Mouse (Mus musculus): ENCODE results near the gene Acot1. TPM values are rescaled to one million over a fixed set of nuclear protein-coding genes. Genes with fewer than 3 reads are reported as not detected.
"Not testable (repeated sequence)": the region's sequence is repeated elsewhere in the genome, so short reads cannot be mapped to it uniquely, and the experiment has no call there.

The Acot1 gene
- polyA plus RNA-seq, 1 experiment from 2014 or later = 48.4 TPM

DNA sequence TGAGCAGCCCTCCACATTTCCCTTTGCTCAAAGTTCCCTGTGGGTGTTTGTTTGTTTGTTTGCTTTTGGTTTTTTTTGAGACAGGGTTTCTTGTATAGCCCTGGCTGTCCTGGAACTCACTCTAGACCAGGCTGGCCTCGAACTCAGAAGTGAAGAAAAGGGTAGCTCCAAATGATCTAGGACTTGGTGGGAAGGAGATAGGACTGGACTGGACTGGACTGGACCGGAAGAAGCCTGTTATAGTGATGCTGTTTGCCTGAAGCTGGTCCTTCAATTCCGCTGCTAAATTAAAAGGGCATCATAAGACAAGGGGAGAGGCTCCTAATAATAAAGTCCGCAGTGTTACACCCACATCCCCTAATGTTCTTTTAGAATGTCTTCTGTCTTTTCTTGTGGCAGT is 20.8 kb upstream of the Acot1 start:
- H3K36me3 ChIP-seq (ENCODE audit: control insufficient read depth, insufficient read depth, low read length) = peaks cover 4% of the 10 kb centered on the region; the same call in 1 of the 2 replicates
- H3K4me3 ChIP-seq (replicated peaks; ENCODE audit: low read length) = peak overlapping the region; percentile 69
- H3K9me3 ChIP-seq (replicated peaks; ENCODE audit: control insufficient read depth, low read length) = no peaks in the 10 kb centered on the region; the same call in 1 of the 2 replicates
- peak overlapping the region; percentile 97; the same call in 1 of the 2 replicates for H3K27ac ChIP-seq (ENCODE audit: low read length)
- 60% methylated on average over 4 of the region's 4 CpGs for WGBS
- peak overlapping the region; percentile 52 for H3K4me2 ChIP-seq (ENCODE audit: low read depth, low read length)
- H3K4me1 ChIP-seq (ENCODE audit: control insufficient read depth, insufficient read depth, low read length) = peaks cover 3% of the 10 kb centered on the region; the same call in 1 of the 2 replicates
- H3K9ac ChIP-seq (ENCODE audit: low read length) = peak overlapping the region; percentile 88
- no peaks in the 10 kb centered on the region for H3K27me3 ChIP-seq (ENCODE audit: control insufficient read depth, insufficient read depth, low read length)
- peak; percentile 8; the same call in 1 of the 2 replicates for ATAC-seq (ENCODE audit: insufficient read depth, low FRiP score)

GRCm38 (mm10) chr12:83989378-83989777 is 19.9 kb upstream of the Acot1 start:
- no peak for ATAC-seq (ENCODE audit: insufficient read depth, low FRiP score)
- no peak overlapping the region for H3K9ac ChIP-seq (ENCODE audit: low read length)
- WGBS = 91% methylated on average over 4 of the region's 4 CpGs
- H3K27ac ChIP-seq (ENCODE audit: low read length) = no peak overlapping the region
- no peaks in the 10 kb centered on the region; the same call in 1 of the 2 replicates for H3K9me3 ChIP-seq (replicated peaks; ENCODE audit: control insufficient read depth, low read length)
- H3K4me2 ChIP-seq (ENCODE audit: low read depth, low read length) = no peak overlapping the region
- H3K36me3 ChIP-seq (ENCODE audit: control insufficient read depth, insufficient read depth, low read length) = peaks cover 4% of the 10 kb centered on the region; the same call in 1 of the 2 replicates
- peaks cover 3% of the 10 kb centered on the region; the same call in 1 of the 2 replicates for H3K4me1 ChIP-seq (ENCODE audit: control insufficient read depth, insufficient read depth, low read length)
- no peaks in the 10 kb centered on the region for H3K27me3 ChIP-seq (ENCODE audit: control insufficient read depth, insufficient read depth, low read length)
- H3K4me3 ChIP-seq (replicated peaks; ENCODE audit: low read length) = no peak overlapping the region

- no peak overlapping the region for H3K9ac ChIP-seq (ENCODE audit: low read length)
- 47% methylated on average over 2 of the region's 2 CpGs for WGBS
- no peak overlapping the region for H3K27ac ChIP-seq (ENCODE audit: low read length)
- no peaks in the 10 kb centered on the region for H3K9me3 ChIP-seq (replicated peaks; ENCODE audit: control insufficient read depth, low read length)
- ATAC-seq (ENCODE audit: insufficient read depth, low FRiP score) = no peak
- no peaks in the 10 kb centered on the region for H3K27me3 ChIP-seq (ENCODE audit: control insufficient read depth, insufficient read depth, low read length)
- H3K4me3 ChIP-seq (replicated peaks; ENCODE audit: low read length) = no peak overlapping the region
- H3K36me3 ChIP-seq (ENCODE audit: control insufficient read depth, insufficient read depth, low read length) = peaks cover 4% of the 10 kb centered on the region; the same call in 1 of the 2 replicates
- H3K4me2 ChIP-seq (ENCODE audit: low read depth, low read length) = no peak overlapping the region
- peaks cover 6% of the 10 kb centered on the region for H3K4me1 ChIP-seq (ENCODE audit: control insufficient read depth, insufficient read depth, low read length)
Measured at GRCm38 (mm10) chr12:83997221-83997620, 12.1 kb upstream of the Acot1 start.

DNA sequence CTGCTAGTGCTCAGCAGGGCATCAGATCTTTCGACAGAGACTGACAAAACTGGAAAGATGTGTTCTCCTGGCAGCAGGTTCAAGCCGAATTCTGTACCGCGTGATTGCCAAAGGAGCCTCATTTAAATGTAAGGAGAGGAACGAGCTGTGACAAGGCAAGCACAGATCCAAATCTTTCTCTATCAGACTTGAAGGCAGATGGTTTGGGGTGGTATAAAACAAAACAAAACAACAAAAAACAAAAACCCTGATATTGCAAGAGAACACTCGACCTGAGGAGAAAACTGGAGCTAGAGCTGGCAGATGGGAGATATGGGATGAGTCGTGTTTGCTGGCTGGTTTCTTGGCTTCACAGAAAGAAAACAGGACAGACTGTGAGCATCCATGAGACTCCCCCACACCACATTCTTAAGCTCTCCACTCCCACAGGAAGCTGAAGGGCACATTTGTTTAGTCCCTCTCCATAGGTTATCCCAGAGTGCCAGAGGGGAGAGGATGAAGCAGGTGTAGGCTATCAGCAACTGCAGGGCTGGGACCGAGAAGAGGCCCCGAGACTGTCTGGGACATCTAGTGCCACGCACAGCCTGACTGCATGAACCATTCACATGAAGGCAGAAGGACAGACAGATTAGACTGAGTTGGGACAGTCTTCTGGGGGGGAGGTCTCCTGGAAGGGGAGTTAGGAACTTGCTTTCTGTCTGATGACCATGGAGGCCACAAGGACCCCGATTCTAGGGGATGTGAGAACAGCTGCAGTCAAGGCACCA is 10.8 kb upstream of the Acot1 start:
- H3K4me2 ChIP-seq (ENCODE audit: low read depth, low read length) = no peak overlapping the region
- peak overlapping the region; percentile 27; the same call in 1 of the 2 replicates for H3K27ac ChIP-seq (ENCODE audit: low read length)
- no peak overlapping the region for H3K4me3 ChIP-seq (replicated peaks; ENCODE audit: low read length)
- H3K27me3 ChIP-seq (ENCODE audit: control insufficient read depth, insufficient read depth, low read length) = no peaks in the 10 kb centered on the region
- 42% methylated on average over 11 of the region's 11 CpGs for WGBS
- ATAC-seq (ENCODE audit: insufficient read depth, low FRiP score) = no peak
- no peak overlapping the region for H3K9ac ChIP-seq (ENCODE audit: low read length)
- H3K4me1 ChIP-seq (ENCODE audit: control insufficient read depth, insufficient read depth, low read length) = peaks cover 6% of the 10 kb centered on the region
- H3K9me3 ChIP-seq (replicated peaks; ENCODE audit: control insufficient read depth, low read length) = no peaks in the 10 kb centered on the region
- no peaks in the 10 kb centered on the region for H3K36me3 ChIP-seq (ENCODE audit: control insufficient read depth, insufficient read depth, low read length)

- H3K36me3 ChIP-seq (ENCODE audit: control insufficient read depth, insufficient read depth, low read length); H3K9me3 ChIP-seq (replicated peaks; ENCODE audit: control insufficient read depth, low read length); H3K27me3 ChIP-seq (ENCODE audit: control insufficient read depth, insufficient read depth, low read length); H3K4me1 ChIP-seq (ENCODE audit: control insufficient read depth, insufficient read depth, low read length); H3K9ac ChIP-seq (ENCODE audit: low read length); H3K4me3 ChIP-seq (replicated peaks; ENCODE audit: low read length); H3K4me2 ChIP-seq (ENCODE audit: low read depth, low read length): not testable (repeated sequence)
- H3K27ac ChIP-seq (ENCODE audit: low read length) = peak overlapping the region; percentile 52; the same call in 1 of the 2 replicates
- WGBS = 36% methylated on average over 8 of the region's 8 CpGs
- ATAC-seq (ENCODE audit: insufficient read depth, low FRiP score) = peak; percentile 87
Measured at GRCm38 (mm10) chr12:83999237-83999636, 10.1 kb upstream of the Acot1 start.

GRCm38 (mm10) chr12:84000418-84000817 is 8.9 kb upstream of the Acot1 start:
- Histone ChIP-seq H3K27ac (ENCODE audit: low read length) (no peak overlapping the region), H3K9me3 (replicated peaks; ENCODE audit: control insufficient read depth, low read length) (no peaks in the 10 kb centered on the region), H3K4me3 (replicated peaks; ENCODE audit: low read length) (no peak overlapping the region), H3K27me3 (ENCODE audit: control insufficient read depth, insufficient read depth, low read length) (no peaks in the 10 kb centered on the region), H3K4me1 (ENCODE audit: control insufficient read depth, insufficient read depth, low read length) (peaks cover 6% of the 10 kb centered on the region), H3K9ac (ENCODE audit: low read length) (no peak overlapping the region), H3K4me2 (ENCODE audit: low read depth, low read length) (no peak overlapping the region), H3K36me3 (ENCODE audit: control insufficient read depth, insufficient read depth, low read length) (no peaks in the 10 kb centered on the region)
- no peak for ATAC-seq (ENCODE audit: insufficient read depth, low FRiP score)
- WGBS = 61% methylated on average over 3 of the region's 3 CpGs

DNA sequence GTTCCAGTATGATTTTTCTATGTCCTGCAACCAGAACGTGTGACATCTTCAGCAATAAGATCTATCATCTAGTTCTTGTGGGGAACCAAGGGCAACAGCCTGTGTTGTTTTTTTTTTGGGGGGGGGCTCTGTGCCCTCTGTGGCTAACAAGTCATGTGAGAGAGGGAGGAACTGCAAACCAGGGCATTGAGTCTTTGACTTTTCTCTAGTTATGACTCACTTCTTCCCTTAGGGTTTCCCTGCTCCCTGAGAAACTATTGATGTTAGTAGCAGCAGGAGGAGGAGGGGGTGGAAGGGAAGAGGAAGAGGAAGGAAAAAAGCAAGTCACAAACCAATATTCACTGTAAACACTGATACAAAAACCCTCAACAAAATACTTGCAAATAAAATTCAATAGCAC is 5.4 kb upstream of the Acot1 start:
- no peak overlapping the region for H3K27ac ChIP-seq (ENCODE audit: low read length)
- peaks cover 3% of the 10 kb centered on the region; the same call in 1 of the 2 replicates for H3K4me1 ChIP-seq (ENCODE audit: control insufficient read depth, insufficient read depth, low read length)
- no peaks in the 10 kb centered on the region for H3K36me3 ChIP-seq (ENCODE audit: control insufficient read depth, insufficient read depth, low read length)
- no peak for ATAC-seq (ENCODE audit: insufficient read depth, low FRiP score)
- no peak overlapping the region for H3K9ac ChIP-seq (ENCODE audit: low read length)
- WGBS = 82% methylated on average over 1 of the region's 1 CpGs
- no peak overlapping the region for H3K4me2 ChIP-seq (ENCODE audit: low read depth, low read length)
- H3K4me3 ChIP-seq (replicated peaks; ENCODE audit: low read length) = no peak overlapping the region
- H3K9me3 ChIP-seq (replicated peaks; ENCODE audit: control insufficient read depth, low read length) = no peaks in the 10 kb centered on the region
- H3K27me3 ChIP-seq (ENCODE audit: control insufficient read depth, insufficient read depth, low read length) = no peaks in the 10 kb centered on the region

- WGBS = 90% methylated on average over 10 of the region's 12 CpGs
- no peak for ATAC-seq (ENCODE audit: insufficient read depth, low FRiP score)
- no peaks in the 10 kb centered on the region for H3K4me1 ChIP-seq (ENCODE audit: control insufficient read depth, insufficient read depth, low read length)
- no peaks in the 10 kb centered on the region for H3K27me3 ChIP-seq (ENCODE audit: control insufficient read depth, insufficient read depth, low read length)
- no peaks in the 10 kb centered on the region for H3K36me3 ChIP-seq (ENCODE audit: control insufficient read depth, insufficient read depth, low read length)
- no peaks in the 10 kb centered on the region for H3K9me3 ChIP-seq (replicated peaks; ENCODE audit: control insufficient read depth, low read length)
- no peak overlapping the region for H3K9ac ChIP-seq (ENCODE audit: low read length)
- H3K27ac ChIP-seq (ENCODE audit: low read length) = no peak overlapping the region
- no peak overlapping the region for H3K4me2 ChIP-seq (ENCODE audit: low read depth, low read length)
- no peak overlapping the region for H3K4me3 ChIP-seq (replicated peaks; ENCODE audit: low read length)
Measured at GRCm38 (mm10) chr12:84008251-84008650, 1.0 kb upstream of the Acot1 start.

GRCm38 (mm10) chr12:84008729-84009128 is 561 bp upstream of the Acot1 start:
- Histone ChIP-seq H3K4me1 (ENCODE audit: control insufficient read depth, insufficient read depth, low read length) (no peaks in the 10 kb centered on the region), H3K9ac (ENCODE audit: low read length) (peak overlapping the region; percentile 68), H3K27ac (ENCODE audit: low read length) (peak overlapping the region; percentile 6; the same call in 1 of the 2 replicates), H3K27me3 (ENCODE audit: control insufficient read depth, insufficient read depth, low read length) (no peaks in the 10 kb centered on the region), H3K4me3 (replicated peaks; ENCODE audit: low read length) (peak overlapping the region; percentile 49), H3K9me3 (replicated peaks; ENCODE audit: control insufficient read depth, low read length) (no peaks in the 10 kb centered on the region), H3K4me2 (ENCODE audit: low read depth, low read length) (peak overlapping the region; percentile 45), H3K36me3 (ENCODE audit: control insufficient read depth, insufficient read depth, low read length) (no peaks in the 10 kb centered on the region)
- no peak for ATAC-seq (ENCODE audit: insufficient read depth, low FRiP score)
- 52% methylated on average over 8 of the region's 8 CpGs for WGBS

Data from stomach, embryonic 16.5 days (tissue).